ENCODE assay signal across 9 mouse cellular contexts in genomic region chr7:139213751-139214150, GRCm38 (mm10). TPM values are rescaled to one million over a fixed set of nuclear protein-coding genes. Genes with fewer than 3 reads are reported as not detected.
DNase-seq lines count a peak whose midpoint lies in the region; ATAC-seq and TF ChIP-seq lines count a peak whose summit lies in the region.
"Had no signal": no experiment of that assay in that cellular context is flagged by ENCODE, and none has a peak within 500 bp of the region (broad histone marks: within the 10 kb centered on the region; RNA-seq: fewer than 3 reads in every experiment).

No protein-coding gene starts in this region.

- H3K4me3 ChIP-seq in erythroblast, embryonic 14.5 days (replicated peaks) = peak overlapping the region; percentile 72
- no peak overlapping the region for H3K4me3 ChIP-seq in thymus, adult 2 months (ENCODE audit: control insufficient read depth, insufficient read depth, low read length)
- peak overlapping the region; percentile 62 for H3K4me3 ChIP-seq in liver, embryonic 12.5 days

- peaks cover 14% of the 10 kb centered on the region for H3K4me1 ChIP-seq in erythroblast, embryonic 14.5 days (ENCODE audit: control insufficient read depth)
- peaks cover 7% of the 10 kb centered on the region for H3K4me1 ChIP-seq in thymus, adult 2 months (replicated peaks; ENCODE audit: control insufficient read depth, insufficient read depth, low read length)
- peaks cover 15% of the 10 kb centered on the region for H3K4me1 ChIP-seq in liver, embryonic 12.5 days

- H3K36me3 ChIP-seq in erythroblast, embryonic 14.5 days (ENCODE audit: control insufficient read depth) = no peaks in the 10 kb centered on the region
- H3K36me3 ChIP-seq in thymus, adult 2 months (ENCODE audit: control insufficient read depth, insufficient read depth, low read length) = no peaks in the 10 kb centered on the region
- no peaks in the 10 kb centered on the region for H3K36me3 ChIP-seq in liver, embryonic 12.5 days

- H3K27ac ChIP-seq in thymus, adult 2 months (ENCODE audit: control insufficient read depth, insufficient read depth, low read length) = 0 out of 2 replicates have a peak overlapping the region, but pooled peaks have one; percentile 15
- no peak overlapping the region for H3K27ac ChIP-seq in liver, embryonic 12.5 days

- peak overlapping the region; percentile 76 for H3K4me2 ChIP-seq in liver, embryonic 12.5 days

- ATAC-seq in erythroblast, adult 5-6 weeks (replicated peaks; ENCODE audit: low FRiP score, poor library complexity, severe bottlenecking) = no peak
- ATAC-seq in liver, embryonic 12.5 days = no peak

- TF ChIP-seq POLR2A in thymus, adult 2 months (IDR thresholded peaks at IDR 0.05; ENCODE audit: control insufficient read depth, extremely low read depth, insufficient read depth, low read length, poor library complexity) = no peak

- WGBS in thymus, adult 2 months = 58% methylated on average over 3 of the region's 3 CpGs
- WGBS in liver, embryonic 12.5 days (ENCODE audit: insufficient replicate concordance) = 66% methylated on average over 3 of the region's 3 CpGs

- no peaks in the 10 kb centered on the region for H3K9me3 ChIP-seq in erythroblast, embryonic 14.5 days (ENCODE audit: control insufficient read depth, low read length)
- H3K9me3 ChIP-seq in liver, embryonic 12.5 days (replicated peaks) = no peaks in the 10 kb centered on the region

- no peaks in the 10 kb centered on the region for H3K27me3 ChIP-seq in erythroblast, embryonic 14.5 days (ENCODE audit: control insufficient read depth)
- no peaks in the 10 kb centered on the region for H3K27me3 ChIP-seq in thymus, adult 2 months (ENCODE audit: control insufficient read depth, insufficient read depth, low read length)
- H3K27me3 ChIP-seq in liver, embryonic 12.5 days (replicated peaks) = no peaks in the 10 kb centered on the region

- peak; percentile 10 for DNase-seq in thymus, adult 2 months
- DNase-seq in thymus, postnatal 10 days (ENCODE audit: low spot score in 2 of 2) = no peak
- no peak for DNase-seq in right cerebral cortex, adult 18-20 months
- DNase-seq in B cell, adult 2 months = no peak
- DNase-seq in lung, postnatal 10 days = no peak

- peak overlapping the region; percentile 49; the same call in 1 of the 2 replicates for H3K9ac ChIP-seq in liver, embryonic 12.5 days

- TF ChIP-seq CTCF in thymus, adult 2 months (IDR thresholded peaks at IDR 0.05; ENCODE audit: borderline replicate concordance, control insufficient read depth, extremely low read depth, insufficient read depth, low read length, poor library complexity) = no peak

RNA-seq across cellular contexts. Expression of gene Stk32c, which starts 0.6 kb away (rescaled TPM):
- polyA plus RNA-seq in erythroblast, embryonic 14.5 days (2012) = not detected in 2 replicates
- total RNA-seq in erythroblast, adult 5-6 weeks (2015; ENCODE audit: low replicate concordance) = not detected in 2 replicates
- total RNA-seq in erythroblast, adult 5-6 weeks (2017; ENCODE audit: low replicate concordance) = not detected in 2 replicates
- 1.3 and 1.7 TPM in 2 replicates for polyA plus RNA-seq in thymus, adult 2 months (2012; rRNA removed)
- not detected in 2 replicates for polyA plus RNA-seq in liver, embryonic 12.5 days (2016; fragmentation: Nextera tagmentation; extraction: Ambion mirVana)
- total RNA-seq: neutrophil, adult 5-6 weeks had no signal

RNA-seq across cellular contexts. Expression of gene Lrrc27, which starts 1.0 kb away (rescaled TPM):
- not detected in 2 replicates for polyA plus RNA-seq in erythroblast, embryonic 14.5 days (2012)
- 2.9 TPM in 1 of 2 replicates, not detected in the other for total RNA-seq in erythroblast, adult 5-6 weeks (2015; ENCODE audit: low replicate concordance)
- total RNA-seq in erythroblast, adult 5-6 weeks (2017; ENCODE audit: low replicate concordance) = 0.94 TPM in 1 of 2 replicates, not detected in the other
- 3.9 and 4.0 TPM in 2 replicates for polyA plus RNA-seq in thymus, adult 2 months (2012; rRNA removed)
- 0.52 and 0.80 TPM in 2 replicates for polyA plus RNA-seq in liver, embryonic 12.5 days (2016; fragmentation: Nextera tagmentation; extraction: Ambion mirVana)

RNA-seq across cellular contexts. Expression of gene Pwwp2b, which starts 34.5 kb away (rescaled TPM):
- polyA plus RNA-seq in erythroblast, embryonic 14.5 days (2012) = 0.04 TPM in 1 of 2 replicates, not detected in the other
- 0.42 and 2.7 TPM in 2 replicates for total RNA-seq in erythroblast, adult 5-6 weeks (2015; ENCODE audit: low replicate concordance)
- 0.42 TPM in 1 of 2 replicates, not detected in the other for total RNA-seq in erythroblast, adult 5-6 weeks (2017; ENCODE audit: low replicate concordance)
- polyA plus RNA-seq in thymus, adult 2 months (2012; rRNA removed) = 6.3 and 7.4 TPM in 2 replicates
- 2.3 and 2.7 TPM in 2 replicates for polyA plus RNA-seq in liver, embryonic 12.5 days (2016; fragmentation: Nextera tagmentation; extraction: Ambion mirVana)
